Mouse (Mus musculus) Patski (cell line): Measurements from ENCODE around the gene Iqcf1. TPM values are rescaled to one million over a fixed set of nuclear protein-coding genes. Genes with fewer than 3 reads are reported as not detected.
A peak's percentile ranks its signal among the peaks of the same experiment; 100 is the strongest.

ENCODE experiments used
- ATAC-seq: fragments of 100-300 bp; one replicate; pipeline ENCODE4 v1.8.0; 2021
- CTCF ChIA-PET: fragments of 350-600 bp; sonication (Branson Sonifier 250); formaldehyde crosslinking; loops from one replicate; lab custom pipeline; 2022; ENCODE audit warnings: inconsistent platforms; lab: Charles Lee
- POLR2A ChIA-PET: fragments of 350-600 bp; sonication (Branson Sonifier 250); formaldehyde crosslinking; loops from one replicate; lab custom pipeline; 2022; ENCODE audit warnings: antibody characterized with exemption, inconsistent platforms; lab: Charles Lee
- DNase-seq: peaks from one replicate; pipeline ENCODE4 v3.0.0-alpha.2; 2011; ENCODE audit warnings: low read depth, low spot score
- H3K27me3 ChIP-seq: fragments of 371-371 bp; one replicate; pipeline ENCODE4 v1.5.1; 2021
- CTCF ChIP-seq: fragments of 100-300 bp; IDR thresholded peaks from one replicate; pipeline ENCODE4 v1.5.1; 2021
- in situ Hi-C: fragments of 300-500 bp; cut with MboI; formaldehyde crosslinking; loops from 3 replicates; pipeline ENCODE4 v1.11.1; 2018; ENCODE audit warnings: low pct_unique_long_range_greater_than_20kb, mixed read lengths
- polyA plus RNA-seq: library from polyadenylated mRNA; unstranded; gene quantifications from one replicate; pipeline ENCODE4 v1.2.3, GENCODE M21; 2021

The Iqcf1 gene
- not detected for polyA plus RNA-seq

GRCm38 (mm10) chr9:106499667-106500066, at the start of gene Iqcf1:
Gene Iqcf1 (plus strand): TSS chr9:106499967.
- CTCF ChIA-PET, result no interaction called here
- ATAC-seq (no peak), DNase-seq (no peak)
- POLR2A ChIA-PET, result no interaction called here
- H3K27me3 ChIP-seq, result no peaks in the 10 kb centered on the region
- in situ Hi-C loops, result no loop called here
- TF ChIP-seq CTCF, result no peak

- no peak for ATAC-seq
- no peaks in the 10 kb centered on the region for H3K27me3 ChIP-seq
- in situ Hi-C loops, result no loop called here
- TF ChIP-seq CTCF, result no peak
- CTCF ChIA-PET, result interaction anchor here (1.4 to 3.9 kb wide), 2 partner anchors 23 to 26 kb away, joined by 3 to 31 read pairs; partner anchors contain the start of genes Parp3 and Rrp9
- POLR2A ChIA-PET, result interaction anchor here (1.1 to 1.4 kb wide), 2 partner anchors 24 to 26 kb away, joined by 3 to 6 read pairs; partner anchors contain the start of gene Parp3
- DNase-seq, result no peak
These were observed 49.1 kb upstream of the Iqcf1 start for GRCm38 (mm10) chr9:106450661-106451060.

- no peak for TF ChIP-seq CTCF
- H3K27me3 ChIP-seq, result no peaks in the 10 kb centered on the region
- CTCF ChIA-PET, result interaction anchor here (3.9 kb wide), 1 partner anchor 25 kb away, joined by 31 read pairs; the partner anchor contains the start of genes Parp3 and Rrp9
- in situ Hi-C loops, result no loop called here
- DNase-seq, result no peak
- POLR2A ChIA-PET, result interaction anchor here (1.1 to 1.4 kb wide), 2 partner anchors 23 to 25 kb away, joined by 3 to 6 read pairs; partner anchors contain the start of gene Parp3
- no peak for ATAC-seq
These were observed 48.5 kb upstream of the Iqcf1 start for GRCm38 (mm10) chr9:106451298-106451697.

GRCm38 (mm10) chr9:106451899-106452298, 47.9 kb upstream of the Iqcf1 start:
- no peak for TF ChIP-seq CTCF
- ChIA-PET CTCF (no interaction called here), POLR2A (interaction anchor here (1.4 kb wide), 1 partner anchor 23 kb away, joined by 6 read pairs; no protein-coding TSS in a partner anchor)
- H3K27me3 ChIP-seq, result no peaks in the 10 kb centered on the region
- DNase-seq (no peak), ATAC-seq (no peak)
- in situ Hi-C loops, result no loop called here

- POLR2A ChIA-PET, result interaction anchor here (1.4 kb wide), 1 partner anchor 22 kb away, joined by 6 read pairs; no protein-coding TSS in a partner anchor
- no peaks in the 10 kb centered on the region for H3K27me3 ChIP-seq
- in situ Hi-C loops, result no loop called here
- CTCF ChIA-PET, result no interaction called here
- TF ChIP-seq CTCF, result no peak
- DNase-seq, result no peak
- ATAC-seq, result no peak
These were observed 47.4 kb upstream of the Iqcf1 start for GRCm38 (mm10) chr9:106452351-106452750.

GRCm38 (mm10) chr9:106452821-106453220, 46.9 kb upstream of the Iqcf1 start:
- ATAC-seq, result no peak
- POLR2A ChIA-PET, result interaction anchor here (0.6 to 2.5 kb wide), 5 partner anchors 20 to 250 kb away, joined by 3 to 6 read pairs (median 5); partner anchors contain the start of genes Parp3, Rpl29 and Rrp9
- CTCF ChIA-PET, result interaction anchor here (1.7 kb wide), 1 partner anchor 21 kb away, joined by 6 read pairs; no protein-coding TSS in a partner anchor
- no peak for DNase-seq
- H3K27me3 ChIP-seq, result no peaks in the 10 kb centered on the region
- TF ChIP-seq CTCF, result no peak
- in situ Hi-C loops, result no loop called here

- in situ Hi-C loops, result no loop called here
- POLR2A ChIA-PET, result interaction anchor here (0.6 to 2.5 kb wide), 7 partner anchors 10 to 250 kb away, joined by 3 to 6 read pairs (median 4); partner anchors contain the start of genes Parp3, Rpl29 and Rrp9
- peak; percentile 57 for ATAC-seq
- CTCF ChIA-PET, result interaction anchor here (1.1 to 1.7 kb wide), 2 partner anchors 20 to 23 kb away, joined by 4 to 6 read pairs; partner anchors contain the start of gene Parp3
- TF ChIP-seq CTCF, result no peak
- no peak for DNase-seq
- no peaks in the 10 kb centered on the region for H3K27me3 ChIP-seq
These were observed 46.3 kb upstream of the Iqcf1 start, which contains the start of gene Pcbp4 for GRCm38 (mm10) chr9:106453271-106454070. Gene Pcbp4 (plus strand): TSS chr9:106453291.

- ChIA-PET CTCF (interaction anchor here (1.1 to 1.7 kb wide), 3 partner anchors 16 to 23 kb away, joined by 3 to 6 read pairs (median 4); partner anchors contain the start of gene Parp3), POLR2A (interaction anchor here (1.0 to 2.5 kb wide), 4 partner anchors 9 to 22 kb away, joined by 3 to 6 read pairs (median 4); partner anchors contain the start of genes Parp3 and Rrp9)
- ATAC-seq, result no peak
- TF ChIP-seq CTCF, result no peak
- DNase-seq, result no peak
- H3K27me3 ChIP-seq, result no peaks in the 10 kb centered on the region
- in situ Hi-C loops, result no loop called here
These were observed 45.6 kb upstream of the Iqcf1 start for GRCm38 (mm10) chr9:106454071-106454761.

GRCm38 (mm10) chr9:106454888-106455681, 44.7 kb upstream of the Iqcf1 start:
- CTCF ChIA-PET, result interaction anchor here (1.1 to 1.2 kb wide), 2 partner anchors 15 to 22 kb away, joined by 3 to 4 read pairs; partner anchors contain the start of gene Parp3
- no peak for ATAC-seq
- no peak for DNase-seq
- TF ChIP-seq CTCF, result no peak
- no peaks in the 10 kb centered on the region for H3K27me3 ChIP-seq
- in situ Hi-C loops, result no loop called here
- POLR2A ChIA-PET, result interaction anchor here (1.6 to 2.5 kb wide), 2 partner anchors 12 to 21 kb away, joined by 4 to 6 read pairs; partner anchors contain the start of genes Parp3 and Rrp9
